In genomic region chr7:82070946-82071727, GRCm38 (mm10) we compare ENCODE assay signal across 26 mouse cellular contexts.
"Had no signal": no experiment of that assay in that cellular context is flagged by ENCODE, and none has a peak within 500 bp of the region (broad histone marks: within the 10 kb centered on the region; RNA-seq: fewer than 3 reads in every experiment).

No protein-coding gene starts in this region.

- H3K4me3 ChIP-seq: gastrocnemius, adult 2 months; heart, embryonic 10.5 days; heart, embryonic 12.5 days; hindbrain, embryonic 10.5 days; hindbrain, embryonic 12.5 days; intestine, embryonic 15.5 days; layer of hippocampus, adult 2 months; limb, embryonic 12.5 days; limb, embryonic 15.5 days; liver, embryonic 12.5 days had no signal

- H3K27me3 ChIP-seq: hindbrain, embryonic 12.5 days; intestine, embryonic 15.5 days; limb, embryonic 12.5 days; limb, embryonic 15.5 days; liver, embryonic 12.5 days had no signal

- H3K27ac ChIP-seq: gastrocnemius, adult 2 months; heart, embryonic 10.5 days; hindbrain, embryonic 10.5 days; hindbrain, embryonic 12.5 days; hindbrain, embryonic 14.5 days; intestine, embryonic 15.5 days; layer of hippocampus, adult 2 months; limb, embryonic 12.5 days; limb, embryonic 15.5 days; liver, embryonic 12.5 days; liver, embryonic 14.5 days had no signal

- H3K9me3 ChIP-seq: heart, embryonic 10.5 days; heart, embryonic 12.5 days; hindbrain, embryonic 10.5 days; hindbrain, embryonic 12.5 days; intestine, embryonic 15.5 days; limb, embryonic 12.5 days; limb, embryonic 15.5 days; liver, embryonic 12.5 days had no signal

- H3K9ac ChIP-seq: heart, embryonic 12.5 days; hindbrain, embryonic 12.5 days; hindbrain, embryonic 14.5 days; intestine, embryonic 15.5 days; limb, embryonic 12.5 days; limb, embryonic 15.5 days; liver, embryonic 12.5 days; liver, embryonic 14.5 days had no signal

- H3K36me3 ChIP-seq: heart, embryonic 10.5 days; heart, embryonic 12.5 days; hindbrain, embryonic 10.5 days; hindbrain, embryonic 12.5 days; intestine, embryonic 15.5 days; limb, embryonic 12.5 days; limb, embryonic 15.5 days; liver, embryonic 12.5 days had no signal

- ATAC-seq: inflammation-experienced regulatory T-cells, adult 6 months; intestine, embryonic 15.5 days; intestine, postnatal 0 days; liver, embryonic 12.5 days had no signal

- DNase-seq: gastrocnemius, adult 2 months; gastrocnemius, postnatal 10 days; gastrocnemius, postnatal 25 days; heart, adult 18-20 months; heart, postnatal 10 days; heart, postnatal 4 days; kidney, adult 18-20 months; kidney, adult 8-10 months; kidney, postnatal 10 days; kidney, postnatal 25 days; kidney, postnatal 4 days; layer of hippocampus, postnatal 36 days; left cerebral cortex, postnatal 4 days had no signal

- H3K4me2 ChIP-seq: heart, embryonic 12.5 days; hindbrain, embryonic 12.5 days; hindbrain, embryonic 14.5 days; intestine, embryonic 15.5 days; limb, embryonic 12.5 days; limb, embryonic 15.5 days; liver, embryonic 12.5 days had no signal

- H3K4me1 ChIP-seq: hindbrain, embryonic 10.5 days; hindbrain, embryonic 12.5 days; intestine, embryonic 15.5 days; limb, embryonic 12.5 days; limb, embryonic 15.5 days; liver, embryonic 12.5 days had no signal
